Mouse (Mus musculus) liver, adult 2 months (tissue): ENCODE measurements at regions not wholly inside any gene's neighbourhood (a gene's known extent, or its start where the extent isn't known, plus 50 kb on each side); places are given as distances from the start of the nearest gene placed in this dataset.

Source experiments
- DNase-seq: peaks from one replicate; pipeline ENCODE4 v3.0.0-alpha.2; 2011; ENCODE audit warnings: low read depth, low spot score; ENCODE audit errors: extremely low read depth
- H3K27ac ChIP-seq: fragments of 200-500 bp; replicated peaks from 2 replicates; pipeline ENCODE4 v1.5.1; 2012; ENCODE audit warnings: low read depth, mild to moderate bottlenecking, control low read depth, inconsistent platforms, low read length; ENCODE audit not compliant: insufficient read depth
- H3K27me3 ChIP-seq: fragments of 200-500 bp; 2 replicates; pipeline ENCODE4 v1.6.1; 2012; ENCODE audit warnings: mild to moderate bottlenecking, moderate library complexity, low read length, inconsistent platforms; ENCODE audit not compliant: control insufficient read depth, insufficient read depth
- H3K36me3 ChIP-seq: fragments of 200-500 bp; 2 replicates; pipeline ENCODE4 v1.6.1; 2012; ENCODE audit warnings: low read length, inconsistent platforms; ENCODE audit not compliant: control insufficient read depth, insufficient read depth
- H3K4me1 ChIP-seq: fragments of 200-500 bp; 2 replicates; pipeline ENCODE4 v1.6.1; 2011; ENCODE audit warnings: low read length; ENCODE audit not compliant: control insufficient read depth, insufficient read depth
- H3K4me3 ChIP-seq: fragments of 200-500 bp; 2 replicates; pipeline ENCODE4 v1.5.1; 2011; ENCODE audit warnings: low read depth, mild to moderate bottlenecking, control low read depth, low read length, moderate library complexity; ENCODE audit not compliant: insufficient read depth
- H3K79me2 ChIP-seq: fragments of 200-500 bp; 2 replicates; pipeline ENCODE4 v1.6.1; 2012; ENCODE audit warnings: inconsistent platforms, mild to moderate bottlenecking, low read length, moderate library complexity; ENCODE audit not compliant: control insufficient read depth, insufficient read depth
- H3K9ac ChIP-seq: fragments of 200-500 bp; 2 replicates; pipeline ENCODE4 v1.6.1; 2012; ENCODE audit warnings: low read depth, mild to moderate bottlenecking, control low read depth, inconsistent platforms, low read length
- CTCF ChIP-seq: fragments of 200-500 bp; IDR thresholded peaks from 2 replicates; pipeline ENCODE4 v1.5.1; 2011; ENCODE audit warnings: low read depth, low read length, control low read depth
- POLR2A ChIP-seq: fragments of 200-500 bp; IDR thresholded peaks from 2 replicates; pipeline ENCODE4 v1.6.1; 2011; ENCODE audit warnings: low read length, control low read depth; ENCODE audit not compliant: insufficient read depth; ENCODE audit errors: extremely low read depth
- WGBS: fragments of 180-500 bp; shearing (Covaris S2); methylation state at CpG from one replicate; pipeline ENCODE4 v1.1.7; 2018; 5-methylcytosine and 5-hydroxymethylcytosine counted together

GRCm38 (mm10) chr9:61162884-61163283, 209.3 kb upstream of the Tle3 start:
- 92% methylated on average over 10 of the region's 10 CpGs for WGBS
- Histone ChIP-seq H3K36me3 (no peaks in the 10 kb centered on the region), H3K79me2 (no peaks in the 10 kb centered on the region), H3K9ac (no peak overlapping the region), H3K27ac (no peak overlapping the region), H3K4me3 (no peak overlapping the region), H3K4me1 (no peaks in the 10 kb centered on the region), H3K27me3 (no peaks in the 10 kb centered on the region)
- TF ChIP-seq CTCF (no peak), POLR2A (no peak)
- DNase-seq, result no peak

DNA sequence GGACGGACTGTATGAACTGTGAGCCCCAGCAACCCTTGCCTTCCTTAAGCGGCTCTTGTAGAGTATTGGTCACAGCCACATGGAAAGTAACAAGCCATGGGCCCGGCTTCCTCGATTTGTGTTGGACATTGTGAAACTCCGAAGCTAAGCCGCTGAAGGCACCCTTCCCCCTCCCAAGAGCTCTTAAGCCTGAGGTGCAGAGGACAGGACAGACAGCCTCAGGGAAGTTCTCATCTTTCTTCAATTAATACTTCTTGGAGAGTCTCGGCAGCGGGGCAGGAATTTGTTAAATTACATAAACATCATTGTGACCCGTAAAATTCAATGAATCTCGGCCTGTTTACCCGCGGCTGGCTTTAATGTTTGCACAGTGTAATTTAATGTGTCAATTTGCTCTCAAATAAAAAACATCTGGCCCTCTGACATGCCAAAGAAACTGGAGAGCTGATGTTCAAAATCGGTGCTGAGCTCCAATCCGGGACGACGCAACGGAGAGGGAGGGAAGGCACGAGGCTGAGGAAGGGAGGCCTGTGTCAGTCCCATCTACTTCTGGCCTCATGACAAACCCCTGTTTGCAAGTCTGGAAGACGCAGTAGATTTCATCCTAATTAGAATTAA, 208.4 kb upstream of the Tle3 start:
- no peak overlapping the region for H3K9ac ChIP-seq
- H3K4me3 ChIP-seq, result no peak overlapping the region
- H3K36me3 ChIP-seq, result no peaks in the 10 kb centered on the region
- H3K4me1 ChIP-seq, result no peaks in the 10 kb centered on the region
- WGBS, result 85% methylated on average over 19 of the region's 19 CpGs
- TF ChIP-seq CTCF (no peak), POLR2A (no peak)
- H3K27me3 ChIP-seq, result no peaks in the 10 kb centered on the region
- no peak overlapping the region for H3K27ac ChIP-seq
- H3K79me2 ChIP-seq, result no peaks in the 10 kb centered on the region
- DNase-seq, result peak; percentile 43

GRCm38 (mm10) chr9:61164501-61165251, 207.5 kb upstream of the Tle3 start:
- Histone ChIP-seq H3K4me3 (no peak overlapping the region), H3K9ac (no peak overlapping the region), H3K27ac (peak overlapping the region; percentile 10; the same call in 1 of the 2 replicates), H3K27me3 (no peaks in the 10 kb centered on the region), H3K79me2 (no peaks in the 10 kb centered on the region), H3K4me1 (no peaks in the 10 kb centered on the region), H3K36me3 (no peaks in the 10 kb centered on the region)
- 69% methylated on average over 11 of the region's 11 CpGs for WGBS
- peak; percentile 26 for DNase-seq
- no peak for TF ChIP-seq CTCF
- TF ChIP-seq POLR2A, result no peak

DNA sequence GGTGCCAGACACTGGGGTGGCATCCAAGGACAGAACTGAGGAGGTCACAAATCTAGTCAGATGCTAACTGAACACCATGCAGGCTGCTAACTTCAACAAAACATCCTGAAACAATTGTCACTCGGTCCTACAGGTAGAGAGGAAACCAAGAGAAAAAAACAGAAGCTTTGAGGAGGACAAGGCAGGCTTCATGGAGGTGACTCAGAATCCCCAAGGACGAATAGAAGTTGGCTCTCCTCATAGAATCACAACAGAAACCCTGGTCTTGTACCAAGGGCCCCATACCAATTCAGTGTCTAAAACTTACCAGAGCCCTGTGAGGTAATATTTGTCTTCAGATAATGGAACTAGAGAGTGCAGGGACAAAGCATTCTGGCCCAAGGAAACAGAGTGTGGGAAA, 206.1 kb upstream of the Tle3 start:
- 75% methylated on average over 2 of the region's 2 CpGs for WGBS
- Histone ChIP-seq H3K9ac (no peak overlapping the region), H3K36me3 (no peaks in the 10 kb centered on the region), H3K79me2 (no peaks in the 10 kb centered on the region), H3K4me3 (no peak overlapping the region), H3K27ac (no peak overlapping the region), H3K27me3 (no peaks in the 10 kb centered on the region), H3K4me1 (no peaks in the 10 kb centered on the region)
- DNase-seq, result no peak
- TF ChIP-seq POLR2A (no peak), CTCF (no peak)

DNA sequence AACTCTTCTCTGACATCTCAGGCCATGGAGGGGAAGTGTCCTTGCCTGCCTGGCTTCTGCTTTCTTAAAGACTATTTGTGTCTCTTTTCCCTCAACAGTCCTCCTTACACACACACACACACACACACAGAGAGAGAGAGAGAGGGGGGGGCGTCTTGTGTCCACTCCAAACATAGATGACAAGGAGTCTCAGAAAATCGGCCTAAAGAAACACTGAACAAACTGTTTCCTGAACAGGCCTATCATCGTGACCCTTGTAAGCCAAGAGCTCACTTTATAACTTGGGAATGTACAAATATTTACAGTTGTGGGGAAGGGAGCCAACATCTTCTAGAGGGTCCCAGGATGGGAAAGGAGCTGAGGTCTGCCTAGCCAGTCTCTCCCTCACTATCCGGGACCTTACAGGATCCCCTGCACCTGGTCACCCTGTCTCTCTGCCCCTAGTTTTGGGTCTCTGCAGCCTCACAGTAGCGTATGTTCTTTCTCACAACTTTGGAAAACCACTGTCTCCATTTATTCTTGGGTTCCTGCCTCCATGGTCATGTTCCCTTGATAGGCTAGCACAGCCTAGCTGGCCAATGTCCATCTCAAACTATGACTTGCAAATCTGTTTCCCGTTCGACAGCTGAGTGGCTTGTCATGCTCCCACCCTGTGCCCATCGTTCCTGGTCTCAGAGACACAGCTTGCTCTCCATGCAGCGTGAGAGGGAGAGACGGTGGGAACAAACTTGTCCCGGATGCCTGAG, 204.9 kb upstream of the Tle3 start:
- TF ChIP-seq POLR2A (no peak), CTCF (no peak)
- Histone ChIP-seq H3K27me3 (no peaks in the 10 kb centered on the region), H3K27ac (peak overlapping the region; percentile 51; the same call in 1 of the 2 replicates), H3K9ac (no peak overlapping the region), H3K36me3 (no peaks in the 10 kb centered on the region), H3K4me3 (no peak overlapping the region), H3K79me2 (no peaks in the 10 kb centered on the region), H3K4me1 (no peaks in the 10 kb centered on the region)
- peak; percentile 46 for DNase-seq
- WGBS, result 77% methylated on average over 11 of the region's 11 CpGs
